Mouse (Mus musculus) limb, embryonic 15.5 days (tissue): ENCODE data around the gene Bad. TPM values are rescaled to one million over a fixed set of nuclear protein-coding genes. Genes with fewer than 3 reads are reported as not detected.

Experiments used
- ATAC-seq: fragments of 200-750 bp; cut with Nextera tagmentation; 2 replicates; pipeline ENCODE4 v1.8.0; 2017; ENCODE audit warnings: low read depth, moderate TSS enrichment; ENCODE audit not compliant: insufficient number of reproducible peaks, low FRiP score, low TSS enrichment
- H3K27ac ChIP-seq: fragments of 300-500 bp; sonication (generic); 2 replicates; pipeline ENCODE4 v1.5.1; 2015; ENCODE audit warnings: moderate library complexity, mild to moderate bottlenecking, inconsistent platforms
- H3K27me3 ChIP-seq: fragments of 300-500 bp; sonication (generic); 2 replicates; pipeline ENCODE4 v1.6.1; 2015; ENCODE audit warnings: inconsistent platforms
- H3K36me3 ChIP-seq: fragments of 300-500 bp; sonication (generic); 2 replicates; pipeline ENCODE4 v1.6.1; 2015; ENCODE audit warnings: inconsistent platforms
- H3K4me1 ChIP-seq: fragments of 300-500 bp; sonication (generic); 2 replicates; pipeline ENCODE4 v1.6.1; 2015; ENCODE audit warnings: inconsistent platforms
- H3K4me2 ChIP-seq: fragments of 300-500 bp; sonication (generic); 2 replicates; pipeline ENCODE4 v1.6.1; 2015; ENCODE audit warnings: mild to moderate bottlenecking, inconsistent platforms
- H3K4me3 ChIP-seq: fragments of 300-500 bp; sonication (generic); 2 replicates; pipeline ENCODE4 v1.5.1; 2015; ENCODE audit warnings: mild to moderate bottlenecking, inconsistent platforms
- H3K9ac ChIP-seq: fragments of 300-500 bp; sonication (generic); 2 replicates; pipeline ENCODE4 v1.6.1; 2015; ENCODE audit warnings: inconsistent platforms
- H3K9me3 ChIP-seq: fragments of 300-500 bp; sonication (generic); 2 replicates; pipeline ENCODE4 v1.6.1; 2016; ENCODE audit warnings: inconsistent platforms
- WGBS: fragments of 180-500 bp; shearing (Covaris S2); methylation state at CpG from one replicate; pipeline ENCODE4 v1.1.7; 2015; 5-methylcytosine and 5-hydroxymethylcytosine counted together
- polyA plus RNA-seq: library from polyadenylated mRNA; unstranded; fragments of >200 nt; fragmentation: Nextera tagmentation; extraction: Ambion mirVana; gene quantifications from 2 replicates; pipeline ENCODE4 v1.2.1, GENCODE M21; 2015

The Bad gene
- polyA plus RNA-seq, 1 experiment from 2014 or later = 92.3 TPM

GRCm38 (mm10) chr19:6928080-6928479 lies 13.6 kb upstream of the Bad start:
- no peak overlapping the region for H3K9ac ChIP-seq
- H3K27me3 ChIP-seq = peaks cover 94% of the 10 kb centered on the region
- ATAC-seq = no peak
- H3K4me3 ChIP-seq = peak overlapping the region; percentile 19
- H3K9me3 ChIP-seq = no peaks in the 10 kb centered on the region
- H3K27ac ChIP-seq = no peak overlapping the region
- no peaks in the 10 kb centered on the region for H3K36me3 ChIP-seq
- H3K4me1 ChIP-seq = peaks cover 25% of the 10 kb centered on the region
- 13% methylated on average over 9 of the region's 9 CpGs for WGBS
- H3K4me2 ChIP-seq = 0 out of 2 replicates have a peak overlapping the region, but pooled peaks have one; percentile 32

GRCm38 (mm10) chr19:6931002-6931401 lies 10.7 kb upstream of the Bad start:
- WGBS = 17% methylated on average over 2 of the region's 2 CpGs
- Histone ChIP-seq H3K36me3 (no peaks in the 10 kb centered on the region), H3K27me3 (peaks cover 95% of the 10 kb centered on the region), H3K9ac (no peak overlapping the region), H3K9me3 (no peaks in the 10 kb centered on the region), H3K27ac (no peak overlapping the region), H3K4me3 (no peak overlapping the region), H3K4me1 (peaks cover 24% of the 10 kb centered on the region), H3K4me2 (no peak overlapping the region)
- no peak for ATAC-seq

DNA sequence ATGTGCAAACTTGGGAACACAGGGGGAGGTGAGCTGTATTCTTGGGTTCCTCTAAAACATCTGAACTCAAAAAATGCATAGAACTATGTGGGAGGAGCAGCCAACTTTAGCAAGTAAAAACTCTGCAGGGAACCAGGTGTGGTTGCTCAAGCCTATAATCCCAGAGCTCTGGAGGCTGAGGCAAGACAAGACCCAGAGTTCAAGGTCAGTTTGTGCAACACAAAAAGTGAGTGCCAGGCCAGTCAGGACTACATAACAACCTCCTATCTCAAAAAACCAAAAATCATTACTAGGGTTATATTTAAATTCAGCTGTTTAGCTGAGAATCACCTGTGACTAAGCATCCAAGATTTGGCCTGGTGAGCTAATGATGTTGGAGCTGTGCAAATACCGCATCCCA lies 9.6 kb upstream of the Bad start:
- H3K9ac ChIP-seq = no peak overlapping the region
- no peaks in the 10 kb centered on the region for H3K36me3 ChIP-seq
- no peak for ATAC-seq
- peaks cover 20% of the 10 kb centered on the region for H3K4me1 ChIP-seq
- 52% methylated on average over 1 of the region's 1 CpGs for WGBS
- no peak overlapping the region for H3K27ac ChIP-seq
- no peak overlapping the region for H3K4me2 ChIP-seq
- no peak overlapping the region for H3K4me3 ChIP-seq
- H3K9me3 ChIP-seq = no peaks in the 10 kb centered on the region
- H3K27me3 ChIP-seq = peaks cover 90% of the 10 kb centered on the region

DNA sequence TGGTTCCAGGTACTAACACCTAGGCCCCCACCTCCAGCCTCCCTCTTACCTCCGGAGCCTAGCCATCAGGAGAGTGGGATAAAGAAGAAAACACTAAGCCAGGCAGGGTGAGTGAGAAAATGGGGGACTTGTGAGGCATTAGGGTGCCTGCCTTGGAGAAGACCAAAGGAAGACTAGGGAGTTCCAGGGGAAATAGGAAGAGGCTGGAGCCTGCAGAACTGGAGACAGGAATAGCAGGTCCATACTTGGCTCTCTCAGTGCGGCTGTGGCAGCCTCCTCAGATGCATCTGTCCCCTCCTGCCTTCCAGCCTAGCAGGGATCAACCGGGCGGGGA lies 8.6 kb upstream of the Bad start:
- H3K9ac ChIP-seq = no peak overlapping the region

GRCm38 (mm10) chr19:6933436-6934194 lies 8.0 kb upstream of the Bad start:
- no peaks in the 10 kb centered on the region for H3K9me3 ChIP-seq
- peak; percentile 62; the same call in 1 of the 2 replicates for ATAC-seq
- no peak overlapping the region for H3K27ac ChIP-seq
- peak overlapping the region; percentile 45 for H3K4me3 ChIP-seq
- H3K36me3 ChIP-seq = no peaks in the 10 kb centered on the region
- peaks cover 74% of the 10 kb centered on the region for H3K27me3 ChIP-seq
- H3K4me1 ChIP-seq = peaks cover 16% of the 10 kb centered on the region
- peak overlapping the region; percentile 90 for H3K4me2 ChIP-seq
- 4% methylated on average over 58 of the region's 58 CpGs for WGBS
- H3K9ac ChIP-seq = peak overlapping the region; percentile 42

More for the DNA sequence above, 8.6 kb upstream of the Bad start:
- Histone ChIP-seq H3K36me3 (no peaks in the 10 kb centered on the region), H3K4me2 (0 out of 2 replicates have a peak overlapping the region, but pooled peaks have one; percentile 90), H3K9me3 (no peaks in the 10 kb centered on the region), H3K27me3 (peaks cover 79% of the 10 kb centered on the region), H3K27ac (no peak overlapping the region), H3K4me1 (peaks cover 17% of the 10 kb centered on the region), H3K4me3 (peak overlapping the region; percentile 45)
- ATAC-seq = no peak
- WGBS = 27% methylated on average over 4 of the region's 4 CpGs

- no peak for ATAC-seq
- 9% methylated on average over 23 of the region's 23 CpGs for WGBS
Measured at GRCm38 (mm10) chr19:6934195-6934977, 7.3 kb upstream of the Bad start, which contains the start of gene Kcnk4. TSS of gene Kcnk4 (minus strand) at chr19:6934515.

DNA sequence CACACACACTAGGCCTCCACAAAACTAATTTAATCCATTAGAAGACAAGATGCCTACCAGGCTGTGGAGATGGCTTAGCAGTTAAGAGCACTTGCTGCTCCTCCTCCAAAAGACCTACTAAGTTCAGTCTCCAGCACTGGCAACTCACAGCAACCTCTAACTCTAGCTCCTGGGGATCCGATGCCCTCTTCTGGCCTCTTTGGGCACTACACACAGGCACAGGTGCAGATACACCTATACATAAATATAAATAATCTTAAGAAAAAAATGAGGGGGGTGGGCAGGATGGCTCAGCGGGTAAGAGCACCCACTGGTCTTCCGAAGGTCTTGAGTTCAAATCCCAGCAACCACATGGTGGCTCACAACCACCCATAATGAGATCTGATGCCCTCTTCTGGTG lies 5.4 kb upstream of the Bad start:
- Histone ChIP-seq H3K4me3 (no peak overlapping the region), H3K9ac (no peak overlapping the region), H3K9me3 (no peaks in the 10 kb centered on the region), H3K27me3 (peaks cover 52% of the 10 kb centered on the region), H3K27ac (no peak overlapping the region), H3K4me1 (peaks cover 29% of the 10 kb centered on the region), H3K36me3 (no peaks in the 10 kb centered on the region), H3K4me2 (no peak overlapping the region)
- no peak for ATAC-seq
- 24% methylated on average over 3 of the region's 3 CpGs for WGBS

More at GRCm38 (mm10) chr19:6934195-6934977, 7.3 kb upstream of the Bad start, which contains the start of gene Kcnk4:
- Histone ChIP-seq H3K27me3 (peaks cover 67% of the 10 kb centered on the region), H3K9ac (peak within 1 kb of the TSS; percentile 42), H3K36me3 (no peaks in the 10 kb centered on the region), H3K4me2 (peak within 1 kb of the TSS; percentile 90), H3K4me3 (peak within 1 kb of the TSS; percentile 45), H3K9me3 (no peaks in the 10 kb centered on the region), H3K4me1 (peaks cover 16% of the 10 kb centered on the region), H3K27ac (no peak within 1 kb of the TSS)

DNA sequence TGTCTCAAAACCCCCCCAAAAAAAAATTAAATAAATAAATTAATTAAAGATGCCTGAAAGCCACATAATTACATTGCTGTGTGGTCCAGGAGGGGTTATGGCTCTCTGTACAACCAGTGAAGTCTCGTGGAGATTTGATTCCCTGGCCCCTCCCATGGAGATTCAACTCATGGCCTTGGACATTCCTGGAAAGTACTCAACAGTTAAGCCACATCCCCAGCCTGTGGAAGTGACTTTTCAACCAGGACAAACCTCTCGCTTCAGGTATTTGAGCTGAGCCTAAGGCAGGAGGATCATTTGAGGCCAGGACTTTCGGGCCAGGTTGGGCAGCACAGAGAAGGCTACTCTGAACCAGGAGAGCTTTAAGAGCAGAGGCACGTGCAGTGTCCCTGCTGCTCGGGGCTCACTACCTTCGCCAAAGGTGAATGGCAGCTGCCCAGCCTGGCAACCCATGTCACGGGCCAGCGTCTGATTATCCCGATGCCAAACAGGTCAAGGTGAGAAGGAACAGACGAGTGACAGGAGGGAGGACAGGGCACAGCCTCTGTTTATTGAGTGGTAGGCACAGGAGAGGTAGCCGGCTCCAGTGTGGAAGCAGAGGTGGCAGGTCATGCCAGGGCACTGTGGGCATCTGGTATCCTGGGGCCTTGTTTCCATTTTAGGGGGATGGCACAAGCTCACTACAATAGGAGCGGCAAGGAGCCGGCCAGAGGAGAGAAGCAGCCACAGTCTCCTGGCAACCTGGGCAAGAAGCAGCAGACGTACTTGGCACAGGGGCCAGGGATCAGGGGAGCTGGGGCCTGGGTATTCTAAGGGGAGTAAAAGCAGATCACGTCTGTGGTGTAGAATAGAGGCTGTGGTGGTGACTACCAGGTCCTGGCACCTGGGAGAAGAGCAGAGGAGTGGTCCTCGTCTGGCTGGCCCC lies 3.9 kb upstream of the Bad start:
- no peak overlapping the region for H3K27ac ChIP-seq
- no peaks in the 10 kb centered on the region for H3K36me3 ChIP-seq
- H3K4me2 ChIP-seq = no peak overlapping the region
- H3K9ac ChIP-seq = no peak overlapping the region
- no peak for ATAC-seq
- peaks cover 36% of the 10 kb centered on the region for H3K27me3 ChIP-seq
- H3K4me3 ChIP-seq = no peak overlapping the region
- peaks cover 32% of the 10 kb centered on the region for H3K4me1 ChIP-seq
- no peaks in the 10 kb centered on the region for H3K9me3 ChIP-seq
- 79% methylated on average over 16 of the region's 16 CpGs for WGBS

DNA sequence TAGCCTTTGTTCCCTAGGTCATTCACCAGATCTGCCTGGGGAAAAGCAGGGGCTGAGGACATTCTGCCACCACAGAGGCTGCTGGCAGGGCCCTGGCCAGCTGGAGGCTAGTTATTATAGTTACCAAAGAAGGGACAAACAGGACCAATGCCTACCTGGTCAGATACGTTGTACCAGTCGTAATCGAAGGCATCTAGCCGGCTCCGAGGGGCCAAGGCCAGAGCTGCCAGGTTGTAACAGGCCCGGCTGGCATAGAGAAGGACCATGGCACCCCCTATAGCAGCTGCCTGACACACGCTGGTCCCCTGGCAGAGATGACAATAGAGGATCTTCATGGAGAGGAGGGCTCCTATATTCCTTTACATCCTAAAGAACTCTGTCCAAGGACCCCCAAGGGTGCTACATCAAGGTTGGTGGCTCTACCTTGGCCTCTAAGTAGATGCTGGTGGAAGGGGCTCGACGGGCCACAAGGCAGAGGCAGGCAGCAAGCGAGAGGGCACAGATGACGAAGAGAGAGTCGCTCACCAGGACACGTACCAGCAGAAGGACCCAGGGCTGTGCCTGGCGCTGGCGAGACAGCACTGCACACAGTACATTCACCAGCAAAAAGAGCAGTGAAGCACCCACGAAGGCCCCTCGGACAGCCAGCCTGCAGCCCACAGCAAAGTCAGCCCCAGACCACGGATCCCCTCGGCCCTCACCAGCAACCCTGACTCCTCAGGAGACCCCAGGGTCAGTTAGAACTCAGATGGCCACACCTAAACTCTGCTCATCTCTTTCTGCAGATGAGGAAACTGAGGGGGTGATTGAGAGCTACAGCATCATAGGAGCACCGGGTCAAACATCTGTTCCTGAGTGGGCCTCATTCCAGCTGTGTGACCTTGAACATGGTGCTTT lies 2.3 kb upstream of the Bad start:
- H3K4me2 ChIP-seq = no peak overlapping the region
- H3K4me1 ChIP-seq = peaks cover 27% of the 10 kb centered on the region
- 89% methylated on average over 20 of the region's 20 CpGs for WGBS
- H3K27me3 ChIP-seq = peaks cover 21% of the 10 kb centered on the region
- no peaks in the 10 kb centered on the region for H3K9me3 ChIP-seq
- no peaks in the 10 kb centered on the region for H3K36me3 ChIP-seq
- no peak overlapping the region for H3K27ac ChIP-seq
- no peak for ATAC-seq
- H3K4me3 ChIP-seq = no peak overlapping the region
- no peak overlapping the region for H3K9ac ChIP-seq

DNA sequence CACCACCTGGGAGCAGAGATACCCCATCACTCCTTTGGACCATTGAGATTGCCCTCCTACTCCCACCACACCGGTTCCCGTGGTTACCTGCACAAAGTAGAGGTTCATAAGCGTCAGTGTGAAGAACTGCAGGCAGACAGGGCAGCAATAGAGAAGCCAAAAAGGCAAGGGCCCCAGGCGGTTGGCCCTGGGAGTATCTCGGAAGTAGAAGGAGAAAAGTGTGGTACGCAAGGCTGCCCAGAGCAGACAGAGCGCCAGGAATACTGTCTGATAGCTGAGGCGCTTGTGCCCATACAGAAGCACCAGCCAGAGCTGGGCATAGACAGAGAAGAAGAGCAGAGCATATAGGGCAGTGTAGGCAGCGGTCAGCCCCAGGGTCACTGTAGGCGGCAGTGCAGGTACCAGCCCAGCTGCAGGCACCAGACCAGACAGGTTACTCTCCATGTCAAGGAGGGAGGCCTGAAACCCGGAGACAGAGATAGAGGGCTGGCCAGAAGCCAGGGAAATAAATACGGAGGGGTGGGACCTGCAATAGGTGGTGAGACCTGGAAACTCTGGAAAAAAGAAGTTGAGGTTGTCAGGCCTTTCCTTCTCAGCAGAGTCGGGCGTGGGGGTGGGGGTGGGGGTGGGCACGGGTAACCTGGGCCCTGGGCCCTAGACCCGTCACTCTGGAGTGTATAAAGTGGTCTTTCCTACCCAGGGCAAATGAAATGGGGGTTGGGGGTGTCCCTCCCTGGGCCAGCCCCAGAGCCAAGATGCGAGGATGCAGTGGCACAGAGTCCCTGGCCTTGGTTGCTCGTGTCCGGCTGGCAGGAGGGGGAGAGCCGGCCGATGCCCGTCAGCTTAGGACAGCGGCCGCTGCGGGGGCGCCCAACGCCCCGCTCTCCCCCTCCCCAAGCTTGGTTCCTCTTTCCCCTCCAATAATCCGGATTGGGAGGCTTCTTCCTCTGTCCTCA lies 987 bp upstream of the Bad start:
- 21% methylated on average over 28 of the region's 29 CpGs for WGBS
- no peaks in the 10 kb centered on the region for H3K9me3 ChIP-seq
- no peak for ATAC-seq
- peak overlapping the region; percentile 91 for H3K4me3 ChIP-seq
- peak overlapping the region; percentile 97 for H3K9ac ChIP-seq
- peaks cover 8% of the 10 kb centered on the region for H3K27me3 ChIP-seq
- H3K27ac ChIP-seq = peak overlapping the region; percentile 59; the same call in 1 of the 2 replicates
- peaks cover 5% of the 10 kb centered on the region; the same call in 1 of the 2 replicates for H3K36me3 ChIP-seq
- peak overlapping the region; percentile 96 for H3K4me2 ChIP-seq
- H3K4me1 ChIP-seq = peaks cover 26% of the 10 kb centered on the region
